Mouse (Mus musculus) C2C12 (cell line): ENCODE measurements around the gene Lsm6.

Experiments
- CEBPB ChIP-seq: IDR thresholded peaks from one replicate; pipeline ENCODE4 v1.6.1; 2011; ENCODE audit warnings: low read depth, mild to moderate bottlenecking, control low read depth, moderate library complexity
- CTCF ChIP-seq: IDR thresholded peaks from one replicate; pipeline ENCODE4 v1.5.1; 2011; ENCODE audit not compliant: control insufficient read depth, insufficient read depth, insufficient read length
- MYOD1 ChIP-seq: IDR thresholded peaks from one replicate; pipeline ENCODE4 v1.6.1; 2011; ENCODE audit warnings: low read depth; ENCODE audit not compliant: control insufficient read depth, insufficient read length
- USF1 ChIP-seq: IDR thresholded peaks from one replicate; pipeline ENCODE4 v1.6.1; 2011; ENCODE audit warnings: low read depth, mild to moderate bottlenecking, control low read depth, moderate library complexity

GRCm38 (mm10) chr8:78811748-78812147, 9.2 kb downstream of the Lsm6 start:
- TF ChIP-seq MYOD1 (no peak), CTCF (no peak), CEBPB (no peak), USF1 (no peak)
